Mouse (Mus musculus) erythroid progenitor cell, adult 5-6 weeks (primary cell): ENCODE results near the gene Dpp7. TPM values are rescaled to one million over a fixed set of nuclear protein-coding genes. Genes with fewer than 3 reads are reported as not detected.

ENCODE experiments used
- ATAC-seq: replicated peaks from 2 replicates; pipeline ENCODE4 v1.8.0; 2016; ENCODE audit warnings: moderate number of reproducible peaks, mild to moderate bottlenecking, moderate TSS enrichment, inconsistent platforms; ENCODE audit not compliant: poor library complexity, low FRiP score, severe bottlenecking
- total RNA-seq, 2 experiments: library from RNA; stranded (forward) in 1 of 2; stranded (reverse) in 1 of 2; fragments of 150-400 nt in 1 of 2; fragments of 186-747, 209-891 nt in 1 of 2; gene quantifications; 2 replicates each; pipeline versions ENCODE4 v1.2.3 to v1.2.4; 2015 to 2017; ENCODE audit warnings: low replicate concordance in 2 of 2

The Dpp7 gene
- total RNA-seq, 2 experiments from 2014 or later: 0.68 TPM; not detected in 1

GRCm38 (mm10) chr2:25318971-25319773 is 37.0 kb downstream of the Dpp7 start, which contains the start of gene Grin1:
Gene Grin1 (minus strand): TSS chr2:25319187.
- no peak for ATAC-seq

- no peak for ATAC-seq
These were observed 37.8 kb downstream of the Dpp7 start for GRCm38 (mm10) chr2:25318119-25318966.

GRCm38 (mm10) chr2:25311491-25311891 is 44.7 kb downstream of the Dpp7 start:
- ATAC-seq: no peak

- no peak for ATAC-seq
These were observed 45.2 kb downstream of the Dpp7 start for GRCm38 (mm10) chr2:25310969-25311368.

- no peak for ATAC-seq
These were observed 46.0 kb downstream of the Dpp7 start for GRCm38 (mm10) chr2:25310180-25310579.

GRCm38 (mm10) chr2:25305587-25306359 is 50.4 kb downstream of the Dpp7 start:
- ATAC-seq: no peak

- ATAC-seq: 0 out of 2 replicates have a peak, but pooled peaks have one; percentile 7
These were observed 51.3 kb downstream of the Dpp7 start for GRCm38 (mm10) chr2:25304657-25305541.

- ATAC-seq: no peak
These were observed 52.1 kb downstream of the Dpp7 start for GRCm38 (mm10) chr2:25303931-25304656.

GRCm38 (mm10) chr2:25303452-25303851 is 52.7 kb downstream of the Dpp7 start:
- no peak for ATAC-seq

Other genes starting within 250 kb of the Dpp7 start
Only the 30 nearest of the 36 such genes appear.
- 2.9 and 5.4 TPM in 2 replicates for gene Tor4a, start 159.5 kb downstream of the Dpp7 start, total RNA-seq (2015; ENCODE audit: low replicate concordance)
- 0.30 and 2.2 TPM in 2 replicates for gene Tor4a, start 159.5 kb downstream of the Dpp7 start, total RNA-seq (2017; ENCODE audit: low replicate concordance)
- 13.0 and 34.4 TPM in 2 replicates for gene Nelfb, start 144.9 kb downstream of the Dpp7 start, total RNA-seq (2015; ENCODE audit: low replicate concordance)
- gene Nelfb, start 144.9 kb downstream of the Dpp7 start, total RNA-seq (2017; ENCODE audit: low replicate concordance): 15.2 and 29.9 TPM in 2 replicates
- gene Stpg3, start 141.7 kb downstream of the Dpp7 start, total RNA-seq (2015; ENCODE audit: low replicate concordance): not detected in 2 replicates
- gene Stpg3, start 141.7 kb downstream of the Dpp7 start, total RNA-seq (2017; ENCODE audit: low replicate concordance): not detected in 2 replicates
- not detected in 2 replicates for gene Fam166a, start 137.6 kb downstream of the Dpp7 start, total RNA-seq (2015; ENCODE audit: low replicate concordance)
- gene Fam166a, start 137.6 kb downstream of the Dpp7 start, total RNA-seq (2017; ENCODE audit: low replicate concordance): not detected in 2 replicates
- 940 and 950 TPM in 2 replicates for gene Tubb4b, start 131.7 kb downstream of the Dpp7 start, total RNA-seq (2015; ENCODE audit: low replicate concordance)
- gene Tubb4b, start 131.7 kb downstream of the Dpp7 start, total RNA-seq (2017; ENCODE audit: low replicate concordance): 826 and 920 TPM in 2 replicates
- gene Slc34a3, start 122.0 kb downstream of the Dpp7 start, total RNA-seq (2015; ENCODE audit: low replicate concordance): not detected in 2 replicates
- gene Slc34a3, start 122.0 kb downstream of the Dpp7 start, total RNA-seq (2017; ENCODE audit: low replicate concordance): not detected in 2 replicates
- gene Rnf224, start 119.6 kb downstream of the Dpp7 start, total RNA-seq (2015; ENCODE audit: low replicate concordance): not detected in 2 replicates
- gene Rnf224, start 119.6 kb downstream of the Dpp7 start, total RNA-seq (2017; ENCODE audit: low replicate concordance): not detected in 2 replicates
- not detected in 2 replicates for gene Rnf208, start 114.1 kb downstream of the Dpp7 start, total RNA-seq (2015; ENCODE audit: low replicate concordance)
- gene Rnf208, start 114.1 kb downstream of the Dpp7 start, total RNA-seq (2017; ENCODE audit: low replicate concordance): not detected in 2 replicates
- gene Cysrt1, start 113.9 kb downstream of the Dpp7 start, total RNA-seq (2015; ENCODE audit: low replicate concordance): not detected in 2 replicates
- gene Cysrt1, start 113.9 kb downstream of the Dpp7 start, total RNA-seq (2017; ENCODE audit: low replicate concordance): not detected in 2 replicates
- 4.0 and 4.6 TPM in 2 replicates for gene AL732309.1, start 109.5 kb downstream of the Dpp7 start, total RNA-seq (2015; ENCODE audit: low replicate concordance)
- not detected in 2 replicates for gene AL732309.1, start 109.5 kb downstream of the Dpp7 start, total RNA-seq (2017; ENCODE audit: low replicate concordance)
- 11.9 and 18.9 TPM in 2 replicates for gene Tmem203, start 100.9 kb downstream of the Dpp7 start, total RNA-seq (2015; ENCODE audit: low replicate concordance)
- gene Tmem203, start 100.9 kb downstream of the Dpp7 start, total RNA-seq (2017; ENCODE audit: low replicate concordance): 1.8 and 8.5 TPM in 2 replicates
- 1.1 TPM in 1 of 2 replicates, not detected in the other for gene Tprn, start 93.7 kb downstream of the Dpp7 start, total RNA-seq (2015; ENCODE audit: low replicate concordance)
- 1.0 and 2.2 TPM in 2 replicates for gene Tprn, start 93.7 kb downstream of the Dpp7 start, total RNA-seq (2017; ENCODE audit: low replicate concordance)
- gene Ssna1, start 83.9 kb downstream of the Dpp7 start, total RNA-seq (2015; ENCODE audit: low replicate concordance): 114 and 128 TPM in 2 replicates
- 46.2 and 81.0 TPM in 2 replicates for gene Ssna1, start 83.9 kb downstream of the Dpp7 start, total RNA-seq (2017; ENCODE audit: low replicate concordance)
- gene Anapc2, start 83.9 kb downstream of the Dpp7 start, total RNA-seq (2015; ENCODE audit: low replicate concordance): 34.6 and 55.8 TPM in 2 replicates
- 29.7 and 40.0 TPM in 2 replicates for gene Anapc2, start 83.9 kb downstream of the Dpp7 start, total RNA-seq (2017; ENCODE audit: low replicate concordance)
- gene Tmem210, start 68.2 kb downstream of the Dpp7 start, total RNA-seq (2015; ENCODE audit: low replicate concordance): not detected in 2 replicates
- not detected in 2 replicates for gene Tmem210, start 68.2 kb downstream of the Dpp7 start, total RNA-seq (2017; ENCODE audit: low replicate concordance)
- not detected in 2 replicates for gene Lrrc26, start 66.4 kb downstream of the Dpp7 start, total RNA-seq (2015; ENCODE audit: low replicate concordance)
- not detected in 2 replicates for gene Lrrc26, start 66.4 kb downstream of the Dpp7 start, total RNA-seq (2017; ENCODE audit: low replicate concordance)
- gene Grin1, start 37.2 kb downstream of the Dpp7 start, total RNA-seq (2015; ENCODE audit: low replicate concordance): not detected in 2 replicates
- gene Grin1, start 37.2 kb downstream of the Dpp7 start, total RNA-seq (2017; ENCODE audit: low replicate concordance): not detected in 2 replicates
- 20.9 and 40.2 TPM in 2 replicates for gene Man1b1, start 24.0 kb downstream of the Dpp7 start, total RNA-seq (2015; ENCODE audit: low replicate concordance)
- gene Man1b1, start 24.0 kb downstream of the Dpp7 start, total RNA-seq (2017; ENCODE audit: low replicate concordance): 34.1 and 51.6 TPM in 2 replicates
- 8.8 and 13.3 TPM in 2 replicates for gene Uap1l1, start 9.3 kb upstream of the Dpp7 start, total RNA-seq (2015; ENCODE audit: low replicate concordance)
- gene Uap1l1, start 9.3 kb upstream of the Dpp7 start, total RNA-seq (2017; ENCODE audit: low replicate concordance): 0.30 and 2.7 TPM in 2 replicates
- gene Sapcd2, start 16.0 kb upstream of the Dpp7 start, total RNA-seq (2015; ENCODE audit: low replicate concordance): 5.9 and 10.1 TPM in 2 replicates
- gene Sapcd2, start 16.0 kb upstream of the Dpp7 start, total RNA-seq (2017; ENCODE audit: low replicate concordance): 7.8 and 9.6 TPM in 2 replicates
- not detected in 2 replicates for gene Entpd2, start 39.5 kb upstream of the Dpp7 start, total RNA-seq (2015; ENCODE audit: low replicate concordance)
- not detected in 2 replicates for gene Entpd2, start 39.5 kb upstream of the Dpp7 start, total RNA-seq (2017; ENCODE audit: low replicate concordance)
- gene Npdc1, start 43.0 kb upstream of the Dpp7 start, total RNA-seq (2015; ENCODE audit: low replicate concordance): not detected in 2 replicates
- gene Npdc1, start 43.0 kb upstream of the Dpp7 start, total RNA-seq (2017; ENCODE audit: low replicate concordance): not detected in 2 replicates
- 4.3 TPM in 1 of 2 replicates, not detected in the other for gene Fut7, start 66.9 kb upstream of the Dpp7 start, total RNA-seq (2015; ENCODE audit: low replicate concordance)
- gene Fut7, start 66.9 kb upstream of the Dpp7 start, total RNA-seq (2017; ENCODE audit: low replicate concordance): 0.77 TPM in 1 of 2 replicates, not detected in the other
- 5.0 and 5.8 TPM in 2 replicates for gene Abca2, start 72.3 kb upstream of the Dpp7 start, total RNA-seq (2015; ENCODE audit: low replicate concordance)
- 1.3 and 2.4 TPM in 2 replicates for gene Abca2, start 72.3 kb upstream of the Dpp7 start, total RNA-seq (2017; ENCODE audit: low replicate concordance)
- not detected in 2 replicates for gene Clic3, start 100.5 kb upstream of the Dpp7 start, total RNA-seq (2015; ENCODE audit: low replicate concordance)
- gene Clic3, start 100.5 kb upstream of the Dpp7 start, total RNA-seq (2017; ENCODE audit: low replicate concordance): not detected in 2 replicates
- 17.6 and 24.5 TPM in 2 replicates for gene Paxx, start 104.7 kb upstream of the Dpp7 start, total RNA-seq (2015; ENCODE audit: low replicate concordance)
- 5.3 TPM in 1 of 2 replicates, not detected in the other for gene Paxx, start 104.7 kb upstream of the Dpp7 start, total RNA-seq (2017; ENCODE audit: low replicate concordance)
- not detected in 2 replicates for gene Ptgds, start 113.7 kb upstream of the Dpp7 start, total RNA-seq (2015; ENCODE audit: low replicate concordance)
- gene Ptgds, start 113.7 kb upstream of the Dpp7 start, total RNA-seq (2017; ENCODE audit: low replicate concordance): not detected in 2 replicates
- not detected in 2 replicates for gene Lcn12, start 137.6 kb upstream of the Dpp7 start, total RNA-seq (2015; ENCODE audit: low replicate concordance)
- not detected in 2 replicates for gene Lcn12, start 137.6 kb upstream of the Dpp7 start, total RNA-seq (2017; ENCODE audit: low replicate concordance)
- gene Fbxw5, start 144.4 kb upstream of the Dpp7 start, total RNA-seq (2015; ENCODE audit: low replicate concordance): 10.1 and 13.0 TPM in 2 replicates
- gene Fbxw5, start 144.4 kb upstream of the Dpp7 start, total RNA-seq (2017; ENCODE audit: low replicate concordance): 3.6 and 20.9 TPM in 2 replicates
- gene C8g, start 145.4 kb upstream of the Dpp7 start, total RNA-seq (2015; ENCODE audit: low replicate concordance): not detected in 2 replicates
- 0.64 TPM in 1 of 2 replicates, not detected in the other for gene C8g, start 145.4 kb upstream of the Dpp7 start, total RNA-seq (2017; ENCODE audit: low replicate concordance)